Mouse (Mus musculus): ENCODE results near the gene Cacng3. TPM values are rescaled to one million over a fixed set of nuclear protein-coding genes. Genes with fewer than 3 reads are reported as not detected.

Gene Cacng3
- polyA plus RNA-seq, 1 experiment from 2014 or later, result not detected

GRCm38 (mm10) chr7:122803839-122804496 is 133.7 kb downstream of the Cacng3 start:
- H3K9me3 ChIP-seq (replicated peaks), result no peaks in the 10 kb centered on the region
- H3K4me1 ChIP-seq, result no peaks in the 10 kb centered on the region
- WGBS, result 88% methylated on average over 9 of the region's 9 CpGs
- H3K4me3 ChIP-seq, result no peak overlapping the region
- no peak overlapping the region for H3K27ac ChIP-seq
- no peaks in the 10 kb centered on the region for H3K27me3 ChIP-seq (ENCODE audit: low read depth, poor library complexity, severe bottlenecking)
- no peak for DNase-seq (ENCODE audit: low spot score)
- no peaks in the 10 kb centered on the region for H3K36me3 ChIP-seq

- no peaks in the 10 kb centered on the region for H3K27me3 ChIP-seq (ENCODE audit: low read depth, poor library complexity, severe bottlenecking)
- H3K36me3 ChIP-seq, result no peaks in the 10 kb centered on the region
- WGBS, result 82% methylated on average over 5 of the region's 5 CpGs
- no peak for DNase-seq (ENCODE audit: low spot score)
- no peak overlapping the region for H3K27ac ChIP-seq
- H3K4me1 ChIP-seq, result no peaks in the 10 kb centered on the region
- H3K9me3 ChIP-seq (replicated peaks), result no peaks in the 10 kb centered on the region
- no peak overlapping the region for H3K4me3 ChIP-seq
These were observed 136.2 kb downstream of the Cacng3 start for GRCm38 (mm10) chr7:122806531-122806930.

- Histone ChIP-seq H3K36me3 (no peaks in the 10 kb centered on the region), H3K4me3 (no peak overlapping the region), H3K27ac (no peak overlapping the region), H3K4me1 (peaks cover 2% of the 10 kb centered on the region; the same call in 1 of the 2 replicates), H3K27me3 (ENCODE audit: low read depth, poor library complexity, severe bottlenecking) (no peaks in the 10 kb centered on the region), H3K9me3 (replicated peaks) (no peaks in the 10 kb centered on the region)
- DNase-seq (ENCODE audit: low spot score), result no peak
- WGBS, result 84% methylated on average over 1 of the region's 1 CpGs
These were observed 143.4 kb downstream of the Cacng3 start for GRCm38 (mm10) chr7:122813724-122814123.

- no peaks in the 10 kb centered on the region for H3K36me3 ChIP-seq
- peaks cover 2% of the 10 kb centered on the region; the same call in 1 of the 2 replicates for H3K4me1 ChIP-seq
- no peaks in the 10 kb centered on the region for H3K27me3 ChIP-seq (ENCODE audit: low read depth, poor library complexity, severe bottlenecking)
- H3K27ac ChIP-seq, result no peak overlapping the region
- 91% methylated on average over 7 of the region's 7 CpGs for WGBS
- H3K9me3 ChIP-seq (replicated peaks), result no peaks in the 10 kb centered on the region
- no peak overlapping the region for H3K4me3 ChIP-seq
- no peak for DNase-seq (ENCODE audit: low spot score)
These were observed 147.3 kb downstream of the Cacng3 start for GRCm38 (mm10) chr7:122817565-122817964.

Measured in limb, embryonic 10.5 days (tissue).